Mouse (Mus musculus): ENCODE data around the gene Plp2. TPM values are rescaled to one million over a fixed set of nuclear protein-coding genes. Genes with fewer than 3 reads are reported as not detected.
A peak's percentile ranks its signal among the peaks of the same experiment; 100 is the strongest.
"Not testable (repeated sequence)": the region's sequence is repeated elsewhere in the genome, so short reads cannot be mapped to it uniquely, and the experiment has no call there.

Gene Plp2
- total RNA-seq (2021), result 10 to 100 TPM; 14.9 to 19.3 TPM
- long read RNA-seq, transcript Plp2-201 (5 exons, 1,157 nt), result major isoform, 10 of 15 reads
- long read RNA-seq, partial matches to known transcripts, result 0 of 15 reads
- long read RNA-seq, other reads (novel, unspliced or antisense), result 5 of 15 reads

DNA sequence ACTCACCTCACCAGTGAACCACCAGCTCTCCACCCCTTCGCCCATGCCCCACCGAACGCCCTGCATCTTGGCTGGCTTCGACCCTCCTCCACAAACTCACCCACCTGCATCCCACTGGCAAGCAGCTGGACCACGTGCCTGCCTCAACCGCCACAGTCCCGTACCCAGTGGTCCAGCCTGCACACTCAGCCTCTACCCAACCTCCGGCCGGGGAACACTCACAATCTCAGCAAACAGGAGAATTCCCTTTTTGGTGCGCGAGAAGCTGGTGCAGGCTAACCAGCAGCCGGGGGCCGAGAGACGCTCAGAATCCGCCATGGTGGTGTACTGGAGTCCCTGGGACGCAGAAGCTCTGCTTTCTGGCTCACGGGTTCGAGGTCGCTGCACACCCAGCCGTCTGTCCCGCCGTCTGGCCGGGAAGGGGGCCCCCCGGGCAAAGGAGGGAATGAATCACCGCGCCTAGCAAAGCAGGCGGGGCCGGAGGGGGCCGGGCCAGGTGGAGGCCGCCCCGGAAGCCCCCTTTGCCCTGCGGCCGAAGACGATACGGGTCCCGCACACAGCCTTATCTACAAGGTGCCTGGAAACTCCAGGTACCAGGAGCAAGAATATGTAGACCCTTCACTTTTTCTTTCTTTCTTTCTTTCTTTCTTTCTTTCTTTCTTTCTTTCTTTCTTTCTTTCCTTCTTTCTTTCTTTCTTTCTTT, at the start of gene Plp2:
Gene Plp2, minus strand, starts transcription at position 470 of the 703 bp plus-strand sequence.
- DNase-seq (ENCODE audit: low spot score in 2 of 2), result peak; percentile 22 to 26

DNA sequence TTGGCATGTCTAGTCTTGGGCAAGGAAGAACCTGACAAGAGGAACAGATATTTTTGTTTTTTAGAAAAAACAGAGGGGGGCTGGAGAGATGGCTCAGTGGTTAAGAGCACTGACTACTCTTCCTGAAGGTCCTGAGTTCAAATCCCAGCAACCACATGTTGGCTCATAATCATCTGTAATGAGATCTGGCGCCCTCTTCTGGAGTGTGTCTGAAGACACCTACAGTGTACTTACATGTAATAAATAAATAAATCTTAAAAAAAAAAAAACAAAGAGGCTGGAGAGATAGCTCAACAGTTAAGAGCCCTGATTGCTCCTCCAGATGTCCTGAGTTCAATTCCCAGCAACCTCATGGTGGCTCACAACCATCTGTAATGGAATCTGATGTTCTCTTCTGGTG, 44.9 kb upstream of the Plp2 start:
- not testable (repeated sequence) for DNase-seq (ENCODE audit: low spot score in 2 of 2)

DNA sequence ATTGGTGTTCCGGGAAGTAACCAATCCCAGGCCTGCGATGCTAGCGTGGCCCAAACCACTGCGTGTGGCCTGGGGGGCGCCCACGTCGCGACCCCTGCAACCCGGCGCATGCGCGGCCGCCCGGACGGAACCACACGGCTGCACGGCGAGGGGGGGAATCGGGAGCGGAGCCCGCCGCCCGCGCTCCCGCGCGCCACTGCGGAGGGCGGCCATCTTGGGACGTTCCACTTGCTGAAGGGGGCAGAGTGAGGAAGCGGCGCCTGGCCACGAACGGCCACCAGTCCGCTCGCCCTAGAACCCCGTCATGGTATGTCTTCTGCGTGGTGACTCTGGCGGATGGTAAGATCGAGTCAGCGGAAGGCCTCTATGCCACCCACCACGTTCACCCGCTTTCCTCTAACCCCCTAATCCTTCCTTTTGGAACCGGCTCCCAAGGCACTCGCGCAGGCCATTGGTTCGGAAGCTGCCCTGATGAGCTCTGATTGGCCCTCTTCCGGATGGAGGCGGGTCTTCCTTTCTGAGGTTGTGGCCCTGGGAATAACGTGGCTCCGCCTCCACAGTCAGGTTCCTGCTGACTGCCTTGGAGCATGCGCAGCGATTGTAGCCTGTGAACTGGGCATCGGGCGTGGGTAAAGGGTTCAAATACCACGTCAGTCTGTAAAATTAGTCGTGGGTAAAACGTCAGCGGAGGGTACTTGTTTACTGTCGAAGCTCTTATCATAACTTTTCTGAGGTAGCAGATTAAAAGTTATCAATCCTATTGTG, 43.1 kb upstream of the Plp2 start, which contains the start of gene Wdr45:
Gene Wdr45, plus strand, starts transcription at position 199 of the 765 bp plus-strand sequence.
- peak; percentile 89 to 91 for DNase-seq (ENCODE audit: low spot score in 2 of 2)

DNA sequence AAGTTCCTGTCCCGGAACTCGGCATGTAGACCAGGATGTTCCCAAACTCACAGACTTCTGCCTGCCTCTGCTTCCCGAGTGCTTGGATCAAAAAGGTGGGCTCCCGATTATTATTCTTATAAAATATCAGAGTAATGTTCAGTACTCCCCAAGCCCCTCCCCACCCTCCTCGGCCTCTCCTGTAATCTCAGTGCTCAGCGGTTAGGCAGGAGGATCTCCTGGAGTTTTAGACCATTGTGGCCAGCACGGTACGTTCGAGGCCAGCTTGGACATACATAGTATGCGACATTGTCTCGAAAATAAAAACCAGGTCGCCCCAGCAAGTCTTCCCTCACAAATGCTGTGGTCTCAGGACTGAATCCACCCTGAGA, 42.6 kb upstream of the Plp2 start:
- DNase-seq (ENCODE audit: low spot score in 2 of 2), result not testable (repeated sequence)

DNA sequence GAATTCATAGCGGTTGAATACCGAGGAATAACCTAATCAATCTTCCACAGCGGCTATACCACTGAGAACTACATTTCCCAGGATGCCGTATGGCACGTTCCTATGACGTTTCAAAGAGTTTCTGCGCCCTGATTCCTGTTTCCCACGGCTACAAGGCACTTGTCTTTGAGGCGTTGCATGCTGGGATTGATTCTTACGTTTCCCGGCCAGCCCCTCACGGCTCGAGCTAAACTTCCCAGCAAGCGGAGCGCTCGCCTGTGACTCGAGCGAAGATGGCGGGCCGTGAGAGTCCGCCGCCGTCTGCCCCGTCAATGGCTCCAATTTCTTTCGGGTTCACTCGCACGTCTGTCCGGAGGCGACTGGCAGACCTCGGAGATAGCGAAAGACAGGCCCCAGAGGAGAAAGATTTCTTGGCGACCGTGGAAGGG, 25.8 kb upstream of the Plp2 start, which contains the start of gene Gpkow:
Gene Gpkow, plus strand, starts transcription at position 178 of the 428 bp plus-strand sequence.
- peak; percentile 60 to 73 for DNase-seq (ENCODE audit: low spot score in 2 of 2)

DNA sequence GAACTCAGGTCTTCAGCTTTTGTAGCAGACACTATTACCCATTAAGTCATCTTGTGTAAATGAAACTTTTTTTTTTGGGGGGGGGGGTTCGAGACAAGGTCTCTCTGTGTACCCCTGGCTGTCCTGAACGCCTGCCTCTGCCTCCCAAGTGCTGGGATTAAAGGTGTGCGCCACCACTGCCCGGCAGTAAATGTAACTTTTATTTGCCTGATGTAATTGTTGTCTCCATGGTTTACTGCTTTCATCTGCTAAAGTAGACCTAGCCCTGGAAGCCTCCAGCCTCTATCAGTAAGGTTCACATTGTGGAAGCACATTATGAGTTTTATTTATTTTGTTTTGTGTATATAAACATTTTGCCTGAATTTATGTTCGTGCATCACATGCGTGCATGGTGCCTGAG, 25.3 kb upstream of the Plp2 start:
- DNase-seq (ENCODE audit: low spot score in 2 of 2), result no peak

DNA sequence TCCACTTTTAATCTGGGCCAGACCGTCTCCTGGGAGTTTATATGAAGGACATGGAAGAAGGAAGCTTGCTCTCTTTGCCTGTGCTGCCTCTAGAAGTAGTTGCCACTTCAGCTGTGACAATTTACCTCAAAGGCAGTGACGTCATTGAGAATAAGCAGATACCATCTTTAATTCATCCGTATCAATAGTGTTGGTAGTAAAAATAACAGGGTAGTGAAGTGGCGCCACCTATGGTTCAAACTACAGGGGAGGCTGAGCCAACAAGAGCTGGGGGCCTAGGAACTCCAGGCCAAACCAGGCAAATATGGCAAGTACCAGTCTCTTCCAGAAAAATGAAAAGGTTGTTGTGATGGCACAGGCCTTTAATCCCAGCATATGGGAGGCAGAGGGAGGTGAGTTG, 21.7 kb upstream of the Plp2 start:
- DNase-seq (ENCODE audit: low spot score in 2 of 2), result no peak

DNA sequence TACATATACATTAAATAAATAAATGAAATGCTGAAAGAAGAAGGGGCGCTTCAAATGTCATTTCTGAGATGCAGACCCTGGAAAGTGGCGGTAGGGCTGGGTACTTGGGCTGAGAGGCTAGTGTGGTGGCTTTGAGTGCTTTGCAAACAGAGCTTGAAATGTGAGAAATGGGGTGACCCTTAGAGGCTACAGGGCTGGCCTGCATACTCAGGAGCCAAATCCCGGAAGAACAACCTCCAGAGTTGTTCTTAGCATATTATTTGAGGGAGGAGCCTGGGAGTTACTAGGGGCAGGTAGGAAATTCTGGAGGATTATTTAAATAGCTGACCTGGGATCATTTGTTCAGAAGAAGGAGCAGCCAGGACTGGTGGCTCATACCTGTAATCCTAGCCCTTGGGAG, 19.3 kb upstream of the Plp2 start:
- no peak for DNase-seq (ENCODE audit: low spot score in 2 of 2)

DNA sequence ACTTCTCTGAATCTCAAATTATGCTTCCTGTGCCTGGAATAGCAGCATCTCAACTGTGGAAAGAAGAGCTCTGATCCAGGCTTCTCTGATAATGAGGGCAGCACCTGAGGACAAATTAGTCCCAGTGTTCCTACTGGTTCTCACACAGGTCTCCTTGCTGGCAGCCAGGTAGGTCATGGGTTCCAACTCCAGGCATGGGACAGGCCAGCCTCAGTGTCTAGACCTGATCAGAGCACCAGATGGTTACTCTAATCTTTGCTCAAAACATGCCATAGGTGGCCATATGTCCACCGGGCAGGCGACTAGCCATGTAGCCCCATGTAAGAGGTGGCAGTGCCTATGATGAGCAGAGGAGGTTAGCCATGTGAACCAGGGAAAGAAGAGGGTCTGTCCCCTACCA, 17.1 kb upstream of the Plp2 start:
- no peak for DNase-seq (ENCODE audit: low spot score in 2 of 2)

DNA sequence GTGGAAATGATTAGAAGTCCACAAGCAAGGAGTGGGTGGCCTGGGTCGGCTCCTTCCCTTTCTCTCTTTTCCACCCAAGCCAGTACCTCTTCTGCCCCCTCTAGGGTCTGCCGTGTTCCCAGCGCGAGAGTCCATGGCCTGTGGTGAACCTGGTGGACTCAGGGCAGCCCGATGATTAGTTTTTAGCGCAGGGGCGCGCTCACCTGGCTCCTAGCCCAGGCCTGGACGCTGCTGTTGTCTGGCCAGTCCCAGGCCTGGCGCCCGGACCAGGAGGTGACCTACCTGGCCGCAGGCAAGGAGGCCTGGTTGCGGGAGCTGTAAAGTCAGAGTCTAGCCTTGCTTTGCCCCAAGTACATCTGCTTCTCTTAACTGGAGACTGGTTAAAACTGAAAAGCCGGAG, 9.7 kb upstream of the Plp2 start, which contains the start of gene Magix:
Gene Magix, minus strand, starts transcription at position 388 of the 400 bp plus-strand sequence.
- no peak for DNase-seq (ENCODE audit: low spot score in 2 of 2)

DNA sequence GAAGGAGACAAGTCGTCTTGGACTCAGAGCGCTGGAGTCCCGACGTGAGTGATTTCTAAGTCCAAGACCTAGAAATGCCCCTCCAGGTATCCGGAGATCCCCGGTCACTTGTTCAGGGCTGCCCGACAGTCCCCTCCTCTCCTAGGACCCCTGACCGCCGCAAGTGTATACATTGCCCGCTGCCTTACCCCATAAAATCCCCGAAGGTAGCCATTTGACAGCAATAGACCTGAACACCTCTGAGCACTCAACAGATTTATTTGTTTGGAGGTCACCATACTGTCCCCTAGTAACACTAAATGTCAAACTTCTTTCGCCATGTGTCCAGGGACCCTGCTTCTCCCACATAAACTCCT, 8.8 kb upstream of the Plp2 start:
- DNase-seq (ENCODE audit: low spot score in 2 of 2), result no peak

DNA sequence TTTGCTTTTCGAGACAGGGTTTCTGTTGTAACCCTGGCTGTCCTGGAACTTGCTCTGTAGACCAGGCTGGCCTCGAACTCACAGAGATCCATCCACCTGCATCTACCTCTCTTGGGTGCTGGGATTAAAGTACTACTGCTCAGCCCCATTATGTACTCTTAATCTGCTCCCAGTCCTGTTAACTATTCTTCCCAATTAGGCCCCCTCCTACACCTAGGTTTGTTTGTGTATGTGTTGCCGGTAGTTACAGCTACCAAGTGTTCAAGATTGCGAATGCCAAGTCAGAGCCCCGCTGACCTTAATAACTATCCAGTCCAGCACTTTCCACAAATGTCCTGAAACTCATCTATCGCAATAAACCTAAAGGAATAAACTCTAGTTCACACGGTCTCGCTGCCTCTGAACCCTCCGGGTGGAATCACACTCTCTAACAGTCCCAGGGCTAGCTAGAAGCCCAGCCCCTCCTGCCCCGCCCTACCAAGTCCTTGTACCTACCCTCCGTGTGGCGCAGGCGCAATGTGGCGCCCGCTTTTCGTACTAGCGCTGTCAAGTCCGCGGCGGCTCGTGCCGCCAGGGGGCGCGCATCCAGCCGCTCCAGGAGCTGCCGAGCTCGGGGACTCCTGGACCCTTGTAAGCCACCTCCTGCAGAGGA, 8.3 kb upstream of the Plp2 start:
- peak; percentile 79 to 86 for DNase-seq (ENCODE audit: low spot score in 2 of 2)

DNA sequence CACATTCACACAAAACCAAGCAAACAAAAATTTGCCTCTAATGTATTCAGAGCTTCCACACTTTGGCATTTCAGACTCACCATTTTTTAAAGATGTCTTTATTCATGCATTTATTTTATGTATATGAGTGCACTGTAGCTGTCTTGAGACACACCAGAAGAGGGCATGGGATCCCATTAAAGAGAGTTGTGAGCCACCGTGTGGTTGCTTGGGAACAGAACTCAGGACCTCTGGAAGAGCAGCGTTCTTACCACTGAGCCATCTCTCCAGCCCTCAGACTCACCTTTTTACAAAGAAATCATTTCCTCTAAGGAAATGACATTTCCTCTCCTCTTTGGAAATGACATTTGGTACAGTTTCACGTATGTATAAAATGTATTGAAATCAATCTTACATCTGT, 7.8 kb upstream of the Plp2 start:
- no peak for DNase-seq (ENCODE audit: low spot score in 2 of 2)

DNA sequence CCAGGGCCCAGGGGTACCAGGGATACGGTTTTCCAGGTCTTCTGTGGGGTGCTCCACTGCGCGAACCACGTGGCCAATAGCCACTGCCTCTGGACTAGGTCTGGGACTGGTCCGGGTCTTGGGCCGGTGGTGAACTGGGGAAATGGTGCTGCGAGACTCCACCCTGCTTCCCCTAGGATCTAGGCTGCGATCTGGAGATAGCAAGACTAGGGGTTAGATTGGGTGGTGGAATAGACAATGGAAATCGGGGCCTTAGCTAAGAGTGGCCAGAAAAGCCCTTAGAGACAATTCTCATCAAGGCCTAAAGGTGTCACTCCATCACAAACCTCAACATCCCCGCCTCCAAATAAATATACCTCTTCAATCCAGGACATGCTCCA, 3.8 kb upstream of the Plp2 start:
- DNase-seq (ENCODE audit: low spot score in 2 of 2), result no peak

DNA sequence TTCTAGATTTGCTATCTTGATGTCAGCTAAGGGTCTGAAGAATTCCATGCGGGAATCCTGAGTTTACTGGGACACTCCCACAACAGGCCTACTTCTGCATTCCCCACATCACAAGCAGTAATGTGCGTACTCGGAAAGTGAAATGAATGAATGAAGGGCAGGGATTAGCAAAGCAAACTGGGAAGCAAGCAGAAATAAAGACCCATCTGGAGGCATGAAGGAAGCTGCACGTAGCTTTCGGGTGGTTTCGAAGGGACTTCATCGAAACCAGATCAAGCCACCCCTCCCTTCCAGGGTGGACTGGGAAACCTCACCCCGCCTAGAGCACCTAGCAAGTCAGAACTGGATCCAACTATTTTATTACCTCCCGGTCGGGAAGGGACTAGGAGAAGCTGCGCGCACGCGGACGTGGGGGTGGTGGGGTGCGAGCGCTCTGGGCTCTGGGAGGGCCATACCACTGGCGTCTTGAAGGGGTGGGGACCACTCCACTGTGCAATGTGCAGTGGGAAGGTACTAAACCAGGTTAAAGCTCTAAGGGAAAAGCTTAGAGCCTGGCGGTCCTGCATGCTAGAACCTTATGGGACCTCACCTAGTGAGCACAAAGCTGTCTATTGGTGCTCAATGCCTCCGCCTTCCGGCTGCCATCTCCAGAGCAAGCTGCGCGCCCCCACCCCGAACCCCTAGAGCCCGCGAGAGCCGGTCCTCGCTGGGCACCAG, 3.3 kb upstream of the Plp2 start:
- DNase-seq (ENCODE audit: low spot score in 2 of 2), result peak in 1 of 2 experiments; percentile 32

DNA sequence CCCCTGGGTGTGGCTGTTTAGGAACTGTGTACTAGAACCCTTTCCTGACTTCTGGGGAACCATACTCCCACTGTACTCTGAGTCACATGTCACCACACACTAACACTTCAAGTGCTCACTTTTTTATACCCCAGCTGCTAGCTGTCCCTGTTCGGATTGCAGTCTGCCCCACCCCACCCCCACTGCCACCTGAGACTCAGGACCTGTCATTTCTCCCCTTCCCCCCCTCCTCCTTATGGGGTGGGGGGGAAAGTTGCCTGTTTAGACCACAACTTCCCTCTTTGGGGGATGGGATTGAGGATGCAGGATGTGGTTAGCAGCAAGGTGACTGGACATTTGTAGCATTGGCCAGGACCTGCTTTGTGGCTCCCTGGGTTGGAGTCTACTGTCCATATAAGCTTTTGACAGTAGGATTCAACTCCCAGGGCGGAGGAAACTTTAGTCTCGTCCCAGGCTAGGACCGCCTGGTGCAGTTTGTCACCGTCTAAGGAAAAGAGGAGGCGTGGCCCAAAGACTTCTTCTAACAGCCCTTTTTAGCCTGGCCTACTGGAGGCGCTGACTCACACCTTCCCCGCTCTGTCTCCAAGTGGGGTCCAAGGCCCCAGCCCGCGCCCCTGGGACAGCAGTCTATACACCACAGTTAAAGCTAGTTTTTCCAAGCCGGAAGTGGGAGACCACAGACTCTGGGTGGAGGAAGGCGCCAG, 2.5 kb upstream of the Plp2 start:
- no peak for DNase-seq (ENCODE audit: low spot score in 2 of 2)

DNA sequence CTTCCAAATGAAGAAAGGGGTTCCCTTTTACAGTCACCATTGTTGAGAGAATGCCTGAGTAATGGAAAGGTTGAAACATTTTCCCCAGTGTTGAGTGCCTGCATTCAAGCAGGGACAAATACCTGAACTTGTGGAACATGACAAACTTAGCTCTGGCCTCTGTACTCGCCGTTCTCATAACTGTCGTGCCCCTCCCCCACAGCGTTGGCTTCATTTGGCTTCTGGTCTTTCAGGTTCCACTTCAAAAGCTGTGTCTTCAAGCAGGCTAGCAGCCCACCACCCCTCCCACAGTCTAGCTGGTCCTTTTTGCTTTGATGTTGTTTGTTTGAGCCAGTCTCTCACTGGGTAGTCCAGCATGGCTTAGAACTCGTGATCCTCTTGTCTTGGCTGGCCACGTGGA, 1.5 kb upstream of the Plp2 start:
- DNase-seq (ENCODE audit: low spot score in 2 of 2), result no peak

DNA sequence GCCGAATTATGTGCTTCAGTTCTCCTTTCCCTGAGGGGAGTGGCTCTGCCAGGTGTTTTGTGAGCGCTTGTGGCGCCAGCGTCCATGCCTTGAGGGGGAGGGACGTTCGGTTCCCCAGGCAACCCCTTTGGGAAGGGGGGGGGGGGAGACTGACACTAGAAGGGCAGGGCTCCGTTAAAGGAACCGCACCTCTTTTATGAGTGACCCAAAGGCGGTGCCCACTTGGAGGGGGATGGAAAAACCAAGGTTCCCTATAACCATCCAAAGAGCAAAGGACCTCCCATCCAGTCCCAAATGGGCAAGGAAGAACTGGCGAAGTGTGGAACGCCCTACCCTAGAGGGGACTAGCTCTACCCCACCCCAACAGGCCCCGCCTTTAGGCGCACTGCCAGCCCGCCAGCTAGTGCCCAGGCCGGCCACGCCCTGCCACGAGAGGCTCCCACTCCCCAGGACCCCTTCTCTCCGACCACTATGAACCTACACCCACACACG, 754 bp downstream of the Plp2 start:
- peak; percentile 42 to 60 for DNase-seq (ENCODE audit: low spot score in 2 of 2)

DNA sequence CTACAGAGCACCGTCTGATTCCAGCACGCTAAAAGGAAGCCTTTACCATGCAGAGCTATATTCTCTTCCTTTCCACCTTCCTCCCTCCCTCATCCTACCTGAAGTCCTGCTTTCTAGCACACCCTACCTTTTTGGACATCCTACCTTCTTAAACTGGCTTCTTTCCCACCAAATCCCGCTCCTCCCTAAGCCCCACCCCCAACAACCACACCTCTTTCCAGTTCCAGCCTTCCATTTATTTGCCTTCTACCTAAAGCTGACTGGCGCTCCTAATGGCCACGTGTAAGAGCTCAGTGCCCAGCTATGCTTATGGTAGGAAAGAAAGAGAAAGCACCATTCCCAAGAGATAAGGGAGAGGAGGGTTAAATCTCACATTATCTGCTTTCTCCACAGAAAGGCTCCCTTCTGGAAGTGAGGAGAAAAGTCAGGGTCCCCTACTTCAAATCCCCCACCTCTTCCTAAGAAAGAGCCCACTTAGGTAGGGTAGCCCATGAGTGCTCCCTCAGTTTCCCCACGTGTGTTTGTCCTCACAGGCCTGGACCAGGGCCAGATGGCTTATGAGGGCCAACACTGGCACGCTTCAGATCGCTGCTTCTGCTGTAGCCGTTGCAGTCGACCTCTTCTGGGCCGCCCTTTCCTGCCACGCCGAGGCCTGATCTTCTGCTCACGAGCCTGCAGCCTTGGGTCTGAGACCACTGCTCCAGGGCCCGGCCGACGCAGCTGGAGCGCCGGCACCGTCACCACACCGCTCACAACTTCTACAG, 5.3 kb downstream of the Plp2 start:
- no peak for DNase-seq (ENCODE audit: low spot score in 2 of 2)

DNA sequence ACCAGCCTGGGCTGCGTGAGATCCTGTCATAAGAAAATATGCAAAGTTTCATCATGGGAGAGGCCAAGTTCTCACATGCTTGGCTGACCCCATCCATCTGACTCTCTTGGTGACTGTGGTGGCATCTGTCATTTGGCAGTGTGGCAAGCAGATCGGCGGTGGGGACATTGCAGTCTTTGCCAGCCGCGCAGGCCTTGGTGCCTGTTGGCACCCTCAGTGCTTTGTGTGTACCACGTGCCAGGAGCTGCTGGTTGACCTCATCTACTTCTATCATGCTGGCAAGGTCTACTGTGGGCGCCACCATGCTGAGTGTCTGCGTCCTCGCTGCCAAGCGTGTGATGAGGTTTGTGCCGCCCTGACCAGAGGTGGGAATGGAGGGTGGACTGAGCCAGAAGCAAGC, 6.4 kb downstream of the Plp2 start:
- no peak for DNase-seq (ENCODE audit: low spot score in 2 of 2)

Measured in layer of hippocampus, postnatal 10 days (tissue).